Mouse (Mus musculus): Measurements from ENCODE around the gene Prune1.

Gene Prune1

GRCm38 (mm10) chr3:95237541-95238099, 44.3 kb downstream of the Prune1 start:
- DNase-seq (ENCODE audit: low spot score): peak; percentile 76

GRCm38 (mm10) chr3:95235386-95236301, 46.2 kb downstream of the Prune1 start:
- no peak for DNase-seq (ENCODE audit: low spot score)

- no peak for DNase-seq (ENCODE audit: low spot score)
These were observed 48.4 kb downstream of the Prune1 start for GRCm38 (mm10) chr3:95233303-95233980.

- DNase-seq (ENCODE audit: low spot score): peak; percentile 31
These were observed 49.1 kb downstream of the Prune1 start for GRCm38 (mm10) chr3:95232771-95233170.

DNA sequence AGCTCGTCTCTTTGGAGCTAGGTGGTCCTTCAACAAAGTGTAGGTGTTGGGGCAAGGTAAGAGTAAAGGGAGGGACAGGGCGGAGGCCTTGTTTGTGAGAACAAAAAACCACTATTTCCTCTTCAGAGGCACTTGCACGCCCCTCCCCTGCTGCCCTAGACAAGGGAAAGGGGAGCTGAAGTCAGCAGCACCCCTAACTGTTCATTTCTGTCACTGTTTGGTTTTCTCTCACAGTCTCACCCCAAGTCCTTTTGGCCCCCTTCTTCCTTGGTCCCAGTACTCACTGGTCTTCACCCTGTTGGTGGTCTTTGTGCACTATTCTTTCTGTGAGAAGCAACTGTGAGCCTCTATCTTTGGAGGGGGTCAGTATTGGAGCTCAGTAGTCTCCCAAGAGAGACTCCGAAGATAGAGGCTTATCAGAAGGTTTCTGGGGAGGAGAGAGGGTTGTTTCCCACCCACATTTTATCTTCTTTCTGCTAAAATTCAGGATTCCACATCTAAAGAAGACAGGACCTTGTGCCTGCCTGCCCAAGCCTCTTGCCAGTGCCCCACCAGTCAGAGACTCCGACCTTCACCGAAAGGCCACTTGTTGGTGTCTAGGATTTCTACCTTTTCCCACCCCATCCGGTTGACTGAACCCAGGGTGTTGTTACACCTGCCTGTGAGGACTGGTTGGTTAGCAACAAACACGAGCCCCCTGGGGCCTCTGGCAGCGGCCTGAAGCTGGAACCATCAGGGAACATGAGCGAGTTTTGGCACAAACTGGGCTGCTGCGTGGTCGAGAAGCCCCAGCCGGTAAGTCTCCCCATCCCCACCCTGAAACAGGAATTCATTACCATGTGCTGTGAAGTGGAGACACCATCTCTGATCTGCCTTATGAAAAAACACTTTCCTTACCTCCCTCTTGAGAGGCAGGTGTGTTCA, 50.3 kb downstream of the Prune1 start, which contains the start of gene Mllt11:
Gene Mllt11 (minus strand): TSS at position 874 of the 924 bp plus-strand sequence.
- no peak for DNase-seq (ENCODE audit: low spot score)

DNA sequence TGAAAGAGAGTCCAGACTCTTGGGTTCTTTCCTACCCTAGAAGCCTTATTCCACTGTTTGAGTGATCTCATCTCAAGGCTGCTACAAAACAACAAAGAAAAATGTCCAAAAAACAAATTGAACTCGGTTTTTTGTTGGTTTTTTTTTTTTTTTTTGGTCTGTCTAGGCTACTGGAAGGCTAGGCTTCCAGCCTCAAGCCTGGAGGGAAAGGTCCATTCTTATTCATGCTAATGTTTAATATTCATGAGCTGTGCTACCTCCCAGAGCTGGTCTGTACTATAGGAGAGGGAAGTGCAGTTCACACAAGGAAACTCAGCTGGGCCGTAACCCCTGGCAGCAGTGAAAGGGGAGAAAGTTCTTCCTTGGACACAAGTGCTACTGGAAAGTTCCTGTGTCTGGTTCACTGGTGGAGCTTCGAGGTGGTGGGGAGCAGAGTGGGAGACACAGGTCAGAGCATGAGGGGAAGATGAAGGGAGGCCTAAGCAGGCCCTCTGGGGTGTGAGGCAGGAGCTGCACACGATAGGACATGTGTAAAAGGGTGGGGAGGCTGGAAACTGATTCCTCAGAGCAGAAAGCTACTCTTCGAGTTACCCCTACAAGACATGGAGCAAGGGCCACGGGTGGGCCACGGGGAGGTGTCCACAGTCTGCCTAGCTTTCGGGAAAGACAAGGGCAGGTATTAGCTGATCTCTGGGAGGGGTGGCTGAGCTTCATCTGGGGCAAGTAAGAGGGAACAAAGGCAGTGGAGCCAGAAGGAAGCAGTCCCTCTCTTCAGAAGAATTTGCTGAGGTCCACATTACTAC, 51.2 kb downstream of the Prune1 start:
- DNase-seq (ENCODE audit: low spot score): peak; percentile 68

GRCm38 (mm10) chr3:95229781-95230494, 51.9 kb downstream of the Prune1 start:
- DNase-seq (ENCODE audit: low spot score): peak; percentile 80

DNA sequence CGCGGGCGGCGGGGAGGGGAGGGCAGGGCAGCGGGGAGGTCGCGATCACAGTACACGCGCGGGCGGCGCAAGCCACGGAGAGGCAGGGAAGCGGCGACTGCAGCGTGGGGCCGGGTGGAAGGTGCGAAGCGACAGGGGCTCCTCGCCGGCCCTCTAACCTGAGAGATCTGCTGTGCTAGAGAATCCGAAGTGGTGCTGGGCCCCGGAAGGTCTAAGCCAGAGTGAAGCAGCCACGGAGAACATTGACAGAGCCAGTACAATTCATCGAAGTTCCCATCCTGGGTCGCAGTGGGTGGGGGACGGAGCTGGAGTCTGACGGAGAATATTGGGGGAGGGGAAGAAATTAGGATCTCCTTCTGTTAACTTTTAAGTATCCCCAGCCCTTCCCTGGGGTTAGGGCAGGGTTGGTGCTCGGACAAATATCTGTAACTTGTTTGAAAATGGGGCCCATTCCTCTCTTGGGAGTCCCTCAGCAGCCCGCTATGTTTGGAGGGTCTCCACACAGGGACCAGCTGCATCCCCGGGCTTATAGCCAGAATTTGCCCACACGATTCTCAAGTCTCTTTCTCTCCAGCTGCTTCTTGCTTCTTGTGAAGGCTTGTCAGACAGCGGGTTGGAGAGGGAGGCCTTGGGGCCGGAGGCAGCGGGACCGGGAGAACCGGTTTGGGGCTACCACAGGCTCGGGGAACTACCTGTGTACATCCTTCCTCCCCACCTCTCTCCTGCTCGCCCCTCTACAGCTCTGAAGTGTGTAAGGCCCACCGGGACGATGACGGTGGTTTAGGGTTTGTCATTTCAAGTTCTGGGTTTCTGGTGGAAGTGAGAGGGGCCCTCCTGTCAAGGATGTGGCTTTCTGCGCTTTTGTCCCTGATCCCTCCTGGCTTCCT, 52.7 kb downstream of the Prune1 start:
- peak; percentile 44 for DNase-seq (ENCODE audit: low spot score)

GRCm38 (mm10) chr3:95228148-95228893, 53.6 kb downstream of the Prune1 start, which contains the start of gene Cdc42se1:
Gene Cdc42se1, plus strand, starts transcription at chr3:95228732.
- peak; percentile 77 for DNase-seq (ENCODE audit: low spot score)

DNA sequence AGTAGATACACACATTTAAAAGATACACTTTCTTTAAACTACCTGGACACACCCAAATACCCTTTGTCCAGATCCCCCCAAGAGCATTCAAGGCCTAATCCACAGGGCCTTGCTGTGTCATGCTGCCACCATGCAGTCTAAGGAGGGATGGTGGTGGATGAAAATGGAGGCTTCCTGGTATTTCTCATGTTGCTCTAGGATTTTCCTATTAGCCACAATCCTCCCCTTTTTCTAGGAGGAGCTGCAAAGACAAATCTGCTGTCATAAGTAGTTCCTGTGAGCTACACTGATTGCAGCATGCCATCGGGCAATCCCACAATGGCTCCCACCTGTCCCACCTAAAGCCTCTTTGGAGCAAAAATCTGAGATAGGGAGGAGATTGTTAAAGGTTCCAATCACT, 54.7 kb downstream of the Prune1 start:
- DNase-seq (ENCODE audit: low spot score): peak; percentile 27

DNA sequence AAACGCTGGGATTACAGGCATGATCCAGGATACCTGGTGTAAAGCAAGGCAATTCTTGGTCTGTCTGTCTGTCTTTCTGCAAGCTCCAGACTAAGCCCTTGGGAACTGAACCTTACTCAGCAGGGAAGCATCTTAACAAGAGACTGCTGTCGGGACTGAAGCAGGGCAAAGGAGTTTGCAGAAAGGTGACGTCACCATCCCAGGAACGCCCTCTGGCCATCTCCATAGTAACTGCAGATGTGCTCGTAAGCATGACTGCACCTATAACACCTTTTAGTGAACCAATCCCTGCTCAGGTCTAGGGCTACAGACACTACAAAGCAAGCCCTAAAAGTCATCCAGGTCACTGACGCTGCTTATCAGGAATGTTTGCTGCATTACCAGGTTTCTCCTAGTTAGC, 57.6 kb downstream of the Prune1 start:
- peak; percentile 47 for DNase-seq (ENCODE audit: low spot score)

- no peak for DNase-seq (ENCODE audit: low spot score)
These were observed 58.8 kb downstream of the Prune1 start for GRCm38 (mm10) chr3:95223041-95223440.

- no peak for DNase-seq (ENCODE audit: low spot score)
These were observed 63.3 kb downstream of the Prune1 start for GRCm38 (mm10) chr3:95218466-95219137.

DNA sequence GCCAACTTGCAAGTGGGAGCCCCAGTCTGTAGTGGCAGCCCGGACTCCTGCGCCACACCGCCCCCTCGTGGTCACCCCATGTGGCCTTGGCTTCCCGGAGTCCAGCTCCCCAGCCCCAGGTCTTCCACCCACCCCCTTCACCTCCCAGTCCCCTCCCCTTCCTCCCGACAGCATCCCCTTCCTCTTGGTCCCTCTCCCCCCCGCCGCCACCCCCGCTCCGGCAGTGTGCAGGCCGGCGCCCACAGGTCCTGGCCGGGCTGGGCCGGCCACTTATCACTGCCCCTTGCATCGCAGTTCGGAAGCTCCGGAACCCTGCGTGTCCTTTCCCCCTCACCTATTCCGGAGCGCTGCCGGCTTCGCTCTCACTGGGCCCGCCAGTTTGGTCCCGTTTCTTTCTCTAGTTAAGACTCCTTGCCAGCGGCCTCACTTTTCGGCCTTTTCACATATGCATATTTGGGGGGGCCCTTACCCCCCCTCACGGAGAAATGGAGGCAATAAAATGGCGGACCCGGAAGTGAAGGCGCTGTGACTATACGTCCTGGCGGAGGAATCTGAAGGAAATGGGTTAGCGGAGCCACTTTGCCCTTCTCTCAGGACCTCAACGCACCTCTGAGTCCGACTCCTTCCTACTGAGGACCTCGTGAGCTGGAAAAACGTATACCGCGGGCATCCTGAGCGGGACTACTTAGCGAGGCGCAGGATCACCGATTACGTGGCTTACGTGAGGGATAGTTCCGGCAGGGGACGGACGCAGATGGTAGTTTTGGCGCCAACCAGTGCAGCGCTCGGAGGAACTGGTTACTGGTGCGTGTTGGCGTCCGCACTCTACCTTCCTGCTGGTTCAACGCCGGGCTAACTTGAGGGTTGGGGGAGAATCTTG, 64.4 kb downstream of the Prune1 start, which contains the start of gene Gabpb2:
Gene Gabpb2 (minus strand): TSS at position 662 of the 880 bp plus-strand sequence.
- peak; percentile 94 for DNase-seq (ENCODE audit: low spot score)

GRCm38 (mm10) chr3:95216655-95217254, 65.1 kb downstream of the Prune1 start:
- no peak for DNase-seq (ENCODE audit: low spot score)

DNA sequence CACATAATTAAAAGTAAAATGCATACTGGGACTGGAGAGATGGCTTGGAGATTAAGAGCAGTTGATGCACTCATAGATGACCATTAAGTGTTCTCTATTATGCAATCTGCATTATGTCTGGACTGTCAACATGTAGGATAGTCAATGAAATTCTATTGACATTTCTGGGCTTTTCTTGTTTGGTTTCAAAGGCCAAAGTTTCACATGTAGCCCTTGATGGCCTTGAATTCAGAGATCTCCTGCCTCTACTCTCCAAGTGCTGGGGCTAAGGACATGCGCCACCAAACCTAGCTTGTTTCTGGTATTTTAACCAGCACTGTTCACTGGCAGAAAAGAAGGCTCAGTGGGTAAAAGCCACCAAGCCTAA, 68.3 kb downstream of the Prune1 start:
- DNase-seq (ENCODE audit: low spot score): no peak
